In the genomic region with DNA sequence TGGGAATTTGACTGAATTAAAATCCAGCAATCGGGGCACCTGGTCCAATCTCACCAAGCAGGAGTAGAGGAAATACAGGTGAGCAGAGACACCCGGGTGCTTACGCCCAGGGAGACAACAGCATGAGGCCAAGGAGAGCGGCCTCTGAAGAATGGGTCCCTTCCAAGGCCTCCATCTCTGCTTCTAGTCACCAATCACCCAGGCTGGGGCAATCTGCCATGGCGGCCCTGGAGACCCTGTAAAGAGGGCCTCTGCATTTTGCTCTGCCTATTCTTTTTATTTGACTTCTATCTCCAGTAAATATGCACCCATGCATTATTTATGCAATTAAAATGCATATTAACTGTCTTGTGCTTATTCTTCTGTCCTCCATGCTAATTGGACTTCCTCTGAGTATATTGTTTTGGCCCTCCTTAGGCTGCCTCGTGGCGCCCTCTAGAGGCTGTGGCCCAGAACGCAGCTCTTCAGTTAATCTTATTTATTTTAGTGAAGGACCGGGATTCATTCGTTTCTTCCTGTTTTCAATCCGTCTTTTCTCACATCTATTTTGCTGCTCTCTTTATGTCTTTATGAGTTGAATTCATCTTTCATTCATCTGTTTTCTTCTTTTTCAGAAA, we compare ENCODE assay signal across 9 mouse cellular contexts. TPM values are rescaled to one million over a fixed set of nuclear protein-coding genes. Genes with fewer than 3 reads are reported as not detected.
DNase-seq lines count a peak whose midpoint lies in the region; ATAC-seq and TF ChIP-seq lines count a peak whose summit lies in the region.
"Had no signal": no experiment of that assay in that cellular context is flagged by ENCODE, and none has a peak within 500 bp of the region (broad histone marks: within the 10 kb centered on the region; RNA-seq: fewer than 3 reads in every experiment).

No protein-coding gene starts in this region.

- ATAC-seq in kidney, embryonic 16.5 days (ENCODE audit: low FRiP score, low TSS enrichment) = no peak
- ATAC-seq in midbrain, embryonic 16.5 days = no peak

- intact Hi-C loops in left cerebral cortex, postnatal 36 days (cut with DNase I) = loop anchor here (1.0 to 10.0 kb wide), 4 partner anchors 58 to 733 kb away; a partner anchor contains a TSS

- H3K4me2 ChIP-seq in kidney, embryonic 16.5 days (replicated peaks; ENCODE audit: low read depth, low read length) = no peak overlapping the region
- no peak overlapping the region for H3K4me2 ChIP-seq in midbrain, embryonic 16.5 days (ENCODE audit: low read length)
- H3K4me2 ChIP-seq: liver, embryonic 15.5 days had no signal

- no peaks in the 10 kb centered on the region for H3K36me3 ChIP-seq in kidney, embryonic 16.5 days (ENCODE audit: insufficient read depth, low read length)
- H3K36me3 ChIP-seq in ES-E14 (ENCODE audit: control insufficient read depth, insufficient read depth, low read length, poor library complexity, severe bottlenecking) = no peaks in the 10 kb centered on the region
- no peaks in the 10 kb centered on the region for H3K36me3 ChIP-seq in midbrain, embryonic 16.5 days (ENCODE audit: control insufficient read depth, insufficient read depth, low read length)
- H3K36me3 ChIP-seq: liver, embryonic 15.5 days had no signal

- DNase-seq in kidney, adult 18-20 months = peak; percentile 53
- DNase-seq in ES-E14 (ENCODE audit: low read depth, low spot score) = no peak
- DNase-seq in cerebellum, postnatal 25 days = peak; percentile 63 to 81
- DNase-seq in gastrocnemius, postnatal 10 days = peak; percentile 69
- peak; percentile 42 to 56 for DNase-seq in left cerebral cortex, postnatal 36 days (ENCODE audit: low spot score in 2 of 2)
- peak; percentile 81 for DNase-seq in thymus, postnatal 4 days

- no peak overlapping the region for H3K4me3 ChIP-seq in kidney, embryonic 16.5 days (ENCODE audit: low read length)
- H3K4me3 ChIP-seq in ES-E14 (ENCODE audit: insufficient read depth in 1 of 2, low read depth in 1 of 2, low read length in 2 of 2, poor library complexity in 1 of 2, severe bottlenecking in 1 of 2) = no peak overlapping the region
- no peak overlapping the region for H3K4me3 ChIP-seq in midbrain, embryonic 16.5 days (ENCODE audit: low read depth, low read length)
- H3K4me3 ChIP-seq: liver, embryonic 15.5 days had no signal

- in situ Hi-C loops in ES-E14 (cut with MboI; ENCODE audit: low sequenced_read_pairs in 2 of 2, unreplicated experiment in 2 of 2) = loop anchor here in 1 of 2 experiments (10.0 kb wide), 1 partner anchor 135 kb away; no protein-coding TSS in a partner anchor

- H3K9me3 ChIP-seq in kidney, embryonic 16.5 days (ENCODE audit: low read length) = no peaks in the 10 kb centered on the region
- H3K9me3 ChIP-seq in ES-E14 (ENCODE audit: control insufficient read depth, insufficient read depth, low read depth, low read length) = no peaks in the 10 kb centered on the region
- H3K9me3 ChIP-seq in midbrain, embryonic 16.5 days (replicated peaks; ENCODE audit: control insufficient read depth, low read length, poor library complexity, severe bottlenecking) = no peaks in the 10 kb centered on the region
- H3K9me3 ChIP-seq: liver, embryonic 15.5 days had no signal

- no peaks in the 10 kb centered on the region for H3K4me1 ChIP-seq in kidney, embryonic 16.5 days (ENCODE audit: insufficient read depth, low read length)
- H3K4me1 ChIP-seq in ES-E14 (ENCODE audit: control insufficient read depth in 2 of 2, insufficient read depth in 2 of 2, low read length in 2 of 2, poor library complexity in 1 of 2) = no peaks in the 10 kb centered on the region
- peaks cover 5% of the 10 kb centered on the region; the same call in 1 of the 2 replicates for H3K4me1 ChIP-seq in midbrain, embryonic 16.5 days (ENCODE audit: control insufficient read depth, insufficient read depth, low read length)
- H3K4me1 ChIP-seq: liver, embryonic 15.5 days had no signal

- no peak overlapping the region for H3K9ac ChIP-seq in kidney, embryonic 16.5 days (replicated peaks; ENCODE audit: low read length)
- no peak overlapping the region for H3K9ac ChIP-seq in ES-E14 (ENCODE audit: insufficient read depth, low read depth, low read length, poor library complexity, severe bottlenecking)
- no peak overlapping the region for H3K9ac ChIP-seq in midbrain, embryonic 16.5 days (ENCODE audit: low read depth, low read length)
- H3K9ac ChIP-seq: liver, embryonic 15.5 days had no signal

- H3K27ac ChIP-seq in kidney, embryonic 16.5 days (ENCODE audit: low read length) = no peak overlapping the region
- H3K27ac ChIP-seq in ES-E14 (ENCODE audit: insufficient read depth, low read depth, low read length, poor library complexity, severe bottlenecking) = no peak overlapping the region
- H3K27ac ChIP-seq in midbrain, embryonic 16.5 days (ENCODE audit: low read length) = 0 out of 2 replicates have a peak overlapping the region, but pooled peaks have one; percentile 10
- H3K27ac ChIP-seq: liver, embryonic 15.5 days had no signal

- 37% methylated on average over 11 of the region's 11 CpGs for WGBS in kidney, embryonic 16.5 days
- 32% methylated on average over 11 of the region's 11 CpGs for WGBS in midbrain, embryonic 16.5 days

- H3K27me3 ChIP-seq in kidney, embryonic 16.5 days (ENCODE audit: insufficient read depth, low read length) = no peaks in the 10 kb centered on the region
- no peaks in the 10 kb centered on the region for H3K27me3 ChIP-seq in midbrain, embryonic 16.5 days (ENCODE audit: control insufficient read depth, insufficient read depth, low read depth, low read length)
- H3K27me3 ChIP-seq: liver, embryonic 15.5 days had no signal

TF ChIP-seq in ES-E14, 5 proteins besides CTCF, POLR2A, EP300 and RAD21:
- no peak for TF ChIP-seq HCFC1 (IDR thresholded peaks at IDR 0.05; ENCODE audit: borderline replicate concordance, insufficient read depth, low read length)
- TF ChIP-seq ZC3H11A (IDR thresholded peaks at IDR 0.05; ENCODE audit: borderline replicate concordance, low read depth, low read length) = peak; percentile 35; the same call in 1 of the 2 replicates
- TF ChIP-seq MAFK (IDR thresholded peaks at IDR 0.05; ENCODE audit: insufficient read depth, low read depth, low read length) = no peak
- TF ChIP-seq CHD2 (IDR thresholded peaks at IDR 0.05; ENCODE audit: low read depth, low read length) = no peak
- TF ChIP-seq ZNF384 (IDR thresholded peaks at IDR 0.05; ENCODE audit: low read depth, low read length) = no peak

RNA-seq across cellular contexts. Expression of a gene that starts 33.8 kb away (rescaled TPM):
- polyA plus RNA-seq in kidney, embryonic 16.5 days (2015; fragmentation: Nextera tagmentation; extraction: Ambion mirVana) = 31.0 and 34.5 TPM in 2 replicates
- total RNA-seq in ES-E14 (2012; rRNA removed) = 0.18 and 0.32 TPM in 2 replicates
- 10 to 100 TPM; 10.8 to 11.1 TPM for total RNA-seq in gastrocnemius, postnatal 10 days (2021)
- total RNA-seq in left cerebral cortex, postnatal 36 days (2021) = 1 to 10 TPM; 1.6 to 2.2 TPM
- polyA plus RNA-seq in midbrain, embryonic 16.5 days (2015; fragmentation: Nextera tagmentation; extraction: Ambion mirVana) = 2.6 and 4.3 TPM in 2 replicates

RNA-seq across cellular contexts. Expression of a gene that starts 35.4 kb away (rescaled TPM):
- polyA plus RNA-seq in kidney, embryonic 16.5 days (2015; fragmentation: Nextera tagmentation; extraction: Ambion mirVana) = 3.4 and 8.9 TPM in 2 replicates
- 15.9 and 25.2 TPM in 2 replicates for total RNA-seq in ES-E14 (2012; rRNA removed)
- 1 to 10 TPM in 1 of 2 experiments, under 1 TPM in 1; 0.68 to 1.1 TPM for total RNA-seq in gastrocnemius, postnatal 10 days (2021)
- 100 to 1,000 TPM; 386 to 903 TPM for total RNA-seq in left cerebral cortex, postnatal 36 days (2021)
- 636 and 732 TPM in 2 replicates for polyA plus RNA-seq in midbrain, embryonic 16.5 days (2015; fragmentation: Nextera tagmentation; extraction: Ambion mirVana)

Comparison
In these comparisons a context has a peak if more than half of its experiments do, and no peak if none do; other contexts are left out.
1. RNA of a gene that starts 35.4 kb away (total RNA-seq): 386 to 903 TPM in left cerebral cortex, postnatal 36 days; 15.9 to 25.2 TPM in ES-E14 and 0.68 to 1.1 TPM in gastrocnemius, postnatal 10 days; every median in the first group is over 10 times any median in the second.